Mouse (Mus musculus) adrenal gland, postnatal 10 days (tissue): ENCODE results near the gene Pitpnm2. TPM values are rescaled to one million over a fixed set of nuclear protein-coding genes. Genes with fewer than 3 reads are reported as not detected.

Experiments used
- DNase-seq: peaks from one replicate; pipeline ENCODE4 v3.0.0; 2021; ENCODE audit warnings: mixed read lengths
- total RNA-seq, 2 experiments: library from RNA; stranded (reverse); gene quantifications; 2 replicates each; pipeline ENCODE4 v1.2.3; 2021

The Pitpnm2 gene
- total RNA-seq, 2 experiments from 2014 or later: 40.4 to 53.6 TPM

DNA sequence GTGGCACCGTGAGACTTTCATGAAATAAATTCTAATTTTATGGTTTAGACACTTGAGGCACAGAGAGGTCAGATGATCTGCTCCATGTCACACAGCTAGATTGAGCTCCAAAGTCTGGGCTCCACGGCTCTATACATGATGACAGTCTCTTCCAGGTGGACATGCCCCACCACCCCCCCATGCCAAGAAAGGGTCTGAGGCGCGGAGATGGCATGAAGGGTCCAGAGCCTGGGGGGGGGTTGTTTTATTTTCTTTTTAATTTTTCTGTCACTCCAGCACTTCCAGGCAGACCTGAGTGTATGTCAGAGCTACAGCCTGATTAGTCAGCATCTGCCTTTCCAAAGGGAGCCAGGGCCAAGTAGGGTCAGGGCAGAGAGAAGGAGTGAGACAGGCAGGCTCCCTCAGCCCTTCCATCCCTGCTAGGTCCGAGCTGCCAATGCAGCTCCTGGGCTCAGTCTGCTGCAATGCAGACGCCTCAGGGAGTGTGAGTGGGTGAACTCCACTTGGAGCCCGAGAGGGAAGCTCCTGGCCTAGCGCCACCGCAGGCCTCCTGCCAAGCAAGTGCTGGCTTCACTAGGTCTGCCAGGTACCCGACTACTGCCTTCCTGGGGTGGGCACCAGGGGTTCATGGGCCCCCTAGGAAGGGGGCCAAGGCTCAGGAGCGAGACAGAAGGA lies 156.3 kb downstream of the Pitpnm2 start:
- peak; percentile 86 for DNase-seq

DNA sequence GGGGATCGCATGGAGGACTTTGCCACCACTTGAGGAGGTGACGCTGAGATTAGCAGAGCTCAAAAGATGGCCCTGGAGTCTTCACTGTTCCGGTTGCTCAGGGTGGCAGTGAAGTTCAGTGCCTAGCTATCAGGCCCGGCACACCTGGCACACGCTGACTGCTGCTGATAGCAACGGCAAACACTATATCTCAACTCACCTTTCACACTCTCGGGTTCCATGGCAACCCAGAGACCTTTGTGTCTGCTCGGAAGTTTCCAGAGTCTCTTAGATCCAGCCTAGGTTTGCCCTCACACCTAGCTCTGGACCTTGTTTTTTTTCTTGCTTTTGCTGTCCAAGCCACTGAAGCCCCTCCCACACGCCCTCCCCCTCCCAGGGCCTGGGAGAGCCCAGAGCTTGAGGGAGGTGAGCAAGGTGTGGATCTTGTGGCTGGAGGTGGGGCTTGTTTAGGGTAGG lies 157.6 kb downstream of the Pitpnm2 start:
- DNase-seq: no peak

DNA sequence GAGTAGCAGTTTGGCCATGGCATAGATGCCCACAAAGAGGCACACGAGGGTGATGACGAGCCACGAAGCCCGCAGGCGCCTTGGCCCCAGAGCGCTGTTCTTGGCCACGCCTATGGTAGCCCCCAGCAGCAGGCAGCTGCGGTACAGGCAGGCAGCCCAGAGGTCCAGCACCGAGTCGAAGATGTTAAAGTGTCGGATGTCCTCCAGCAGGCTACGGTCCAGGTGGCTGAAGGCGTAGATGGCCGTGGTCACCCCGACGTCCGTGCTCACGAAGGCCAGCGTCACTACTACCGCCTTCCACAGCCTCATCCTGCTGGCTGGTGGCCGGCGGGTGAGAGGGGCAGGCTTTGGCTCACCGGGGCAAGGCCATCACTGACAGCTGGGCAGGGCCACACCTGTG lies 159.7 kb downstream of the Pitpnm2 start:
- DNase-seq: no peak

DNA sequence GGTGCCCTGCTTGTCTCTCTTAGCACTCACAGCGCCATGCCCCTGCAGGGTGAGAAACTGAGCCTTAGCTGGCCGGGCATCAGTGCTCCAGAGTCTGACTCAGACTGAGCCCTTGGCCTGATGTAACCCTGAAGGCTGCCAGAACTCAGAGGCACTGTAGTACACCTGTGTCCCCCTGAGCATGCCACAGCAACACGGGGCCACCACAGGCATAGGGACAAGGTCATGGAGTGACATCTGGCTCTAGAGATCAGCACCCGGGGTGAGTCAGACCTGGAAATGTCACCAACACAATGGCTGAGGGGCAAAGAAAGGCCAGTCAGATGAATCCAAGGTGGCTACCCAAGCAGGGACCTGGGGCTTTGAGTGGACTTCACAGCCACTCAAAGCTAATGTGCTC lies 162.7 kb downstream of the Pitpnm2 start:
- DNase-seq: peak; percentile 39

DNA sequence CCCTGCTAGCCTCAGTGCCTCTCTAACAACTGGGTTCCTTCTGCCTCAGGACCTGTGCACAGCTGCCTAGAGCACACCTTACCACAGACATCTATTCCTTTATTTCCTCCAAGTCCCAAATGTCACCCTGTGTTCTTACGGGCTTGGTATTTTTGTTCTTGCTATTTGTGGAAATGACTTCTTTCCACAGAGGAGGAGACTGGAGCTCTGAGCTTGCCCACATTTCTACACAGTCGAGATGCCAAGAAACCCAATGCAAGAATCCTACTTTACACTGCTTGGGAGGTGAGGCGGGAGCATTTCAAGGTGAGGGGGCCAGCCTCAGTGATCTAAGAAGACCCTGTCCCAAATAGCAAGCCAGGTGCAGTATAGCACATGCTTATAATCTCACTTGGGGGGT lies 164.0 kb downstream of the Pitpnm2 start:
- DNase-seq: no peak

DNA sequence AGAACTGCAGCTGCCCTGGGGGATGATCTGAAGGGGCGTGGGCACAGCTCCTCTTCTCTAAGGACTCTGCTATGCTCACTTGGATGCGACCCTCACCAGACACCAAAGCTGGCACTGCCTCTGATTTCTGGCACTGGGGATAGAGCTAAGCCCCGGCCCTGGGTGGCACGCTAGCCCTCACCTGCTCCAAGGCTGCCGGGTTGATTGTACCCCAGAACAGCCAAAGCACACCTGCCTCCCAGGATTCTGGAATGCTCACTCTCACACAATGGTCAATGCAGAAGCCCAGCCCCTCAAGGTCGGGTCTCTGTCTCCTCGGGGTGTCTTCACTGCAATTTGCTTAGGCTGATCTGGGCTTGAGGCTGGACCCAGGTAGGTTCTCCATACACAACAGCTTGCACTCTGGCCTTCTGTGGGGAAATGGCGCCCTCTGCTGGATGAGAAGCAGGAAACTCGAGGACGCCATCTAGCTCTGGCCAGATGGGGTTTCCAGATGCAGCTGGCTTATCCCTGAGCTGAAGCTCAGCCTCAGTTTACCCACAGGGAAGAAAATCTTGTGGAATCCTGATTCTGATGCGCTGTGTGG lies 164.9 kb downstream of the Pitpnm2 start:
- DNase-seq: peak; percentile 91

DNA sequence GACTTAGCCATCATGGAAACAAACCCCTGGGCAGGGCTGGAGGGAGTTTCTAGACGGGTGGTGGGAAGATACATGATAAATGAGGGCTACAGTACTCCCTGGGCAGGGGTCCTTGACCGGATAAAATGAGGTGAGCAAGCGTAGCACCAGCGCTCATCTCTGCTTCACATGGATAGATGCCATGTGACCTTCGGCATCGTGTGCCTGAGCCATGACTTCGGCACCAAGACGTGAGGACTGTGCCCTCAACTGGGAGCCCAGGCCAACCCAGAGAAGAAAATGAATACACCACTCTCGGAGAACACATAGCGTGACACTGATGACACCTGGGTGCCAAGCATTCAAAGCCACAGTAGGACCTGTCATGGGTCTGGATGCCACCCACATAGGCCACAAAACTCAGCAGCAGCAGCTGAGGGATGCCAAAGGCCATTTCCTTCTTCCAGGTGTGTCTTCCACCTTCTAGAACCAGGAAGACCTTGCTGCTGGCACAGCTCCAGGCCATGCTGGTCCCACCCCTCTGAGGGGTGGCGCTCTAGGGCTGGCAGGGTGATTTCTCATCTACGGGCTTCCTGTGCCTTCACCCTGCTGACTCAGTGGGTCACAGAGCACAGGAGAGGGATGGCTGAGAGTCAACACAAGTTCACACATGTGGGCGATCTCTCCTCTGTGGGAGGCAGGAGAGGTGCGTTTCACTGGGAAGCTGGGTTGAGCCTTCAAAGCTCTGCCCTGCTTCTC lies 165.5 kb downstream of the Pitpnm2 start:
- no peak for DNase-seq

DNA sequence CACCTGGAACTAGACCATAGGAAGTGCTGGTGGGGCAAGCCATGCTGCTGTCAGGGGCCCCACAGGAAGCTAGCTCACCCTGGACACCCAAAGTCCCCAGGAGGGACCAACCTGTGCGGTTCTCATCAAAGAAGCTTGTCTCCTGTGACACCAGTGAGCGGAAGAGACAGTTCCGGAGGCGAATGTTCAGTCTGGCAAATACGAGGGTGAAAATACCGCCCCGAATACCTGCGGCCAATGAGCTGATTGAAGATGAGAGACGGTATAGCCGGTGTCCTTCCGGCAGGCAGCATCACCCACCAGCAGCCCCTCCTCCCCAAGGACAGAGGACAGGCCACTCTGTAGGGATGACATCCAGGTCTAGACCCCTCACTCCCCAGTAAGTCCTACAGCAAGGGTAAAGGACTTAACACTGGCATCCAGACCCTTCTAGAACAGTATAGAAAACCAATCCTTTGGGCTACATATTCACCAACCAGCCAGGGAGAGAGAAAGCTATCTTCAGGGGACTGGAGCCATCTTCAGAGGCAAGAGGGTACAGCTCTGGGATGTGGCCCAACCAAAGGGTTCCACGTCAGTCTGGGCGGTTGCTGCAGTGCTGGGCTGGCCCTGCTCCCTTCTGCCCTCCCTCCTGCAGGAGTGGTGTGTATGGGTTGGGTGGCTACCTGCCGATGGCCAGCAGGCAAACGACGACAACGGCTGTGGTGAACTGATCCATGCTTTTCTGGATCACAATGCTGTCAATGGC lies 166.4 kb downstream of the Pitpnm2 start:
- no peak for DNase-seq

DNA sequence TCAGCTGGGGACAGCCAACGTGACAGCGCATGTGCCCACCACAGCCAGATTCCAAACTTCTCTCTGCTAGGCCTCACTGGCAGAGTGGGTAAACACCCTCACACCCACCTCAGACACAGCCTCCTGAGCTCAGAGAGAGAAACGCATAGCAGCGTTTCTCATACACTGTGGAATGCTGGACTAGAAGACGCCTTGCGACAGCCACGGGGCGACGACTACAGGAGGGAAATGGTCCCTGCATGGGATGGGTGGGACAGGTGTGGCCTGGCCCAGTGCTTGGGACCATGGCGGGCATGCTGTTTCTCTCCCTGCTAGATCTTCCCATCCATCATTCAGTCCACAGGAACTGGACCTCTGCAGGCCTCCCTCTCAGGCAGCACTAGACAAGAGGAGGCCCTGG lies 167.1 kb downstream of the Pitpnm2 start:
- no peak for DNase-seq

DNA sequence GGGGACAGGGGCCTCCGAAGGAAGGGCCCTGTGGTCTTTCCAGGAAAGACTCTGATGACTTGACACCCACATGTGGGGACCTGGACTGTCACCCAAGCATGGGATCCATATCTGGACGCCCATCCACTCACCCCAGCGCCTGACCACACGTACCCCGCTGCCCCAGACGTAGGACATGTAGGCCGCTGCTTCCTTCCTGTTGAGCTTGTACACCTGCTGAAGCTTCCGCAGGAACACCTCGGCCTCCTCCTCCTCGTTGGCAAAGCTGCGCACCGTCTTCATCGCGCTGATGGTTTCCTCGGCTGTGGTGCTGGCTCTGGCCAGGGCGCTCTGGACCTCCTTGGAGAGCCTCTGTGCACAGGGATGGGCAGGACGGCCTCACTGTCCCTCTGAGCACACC lies 169.7 kb downstream of the Pitpnm2 start:
- DNase-seq: no peak

DNA sequence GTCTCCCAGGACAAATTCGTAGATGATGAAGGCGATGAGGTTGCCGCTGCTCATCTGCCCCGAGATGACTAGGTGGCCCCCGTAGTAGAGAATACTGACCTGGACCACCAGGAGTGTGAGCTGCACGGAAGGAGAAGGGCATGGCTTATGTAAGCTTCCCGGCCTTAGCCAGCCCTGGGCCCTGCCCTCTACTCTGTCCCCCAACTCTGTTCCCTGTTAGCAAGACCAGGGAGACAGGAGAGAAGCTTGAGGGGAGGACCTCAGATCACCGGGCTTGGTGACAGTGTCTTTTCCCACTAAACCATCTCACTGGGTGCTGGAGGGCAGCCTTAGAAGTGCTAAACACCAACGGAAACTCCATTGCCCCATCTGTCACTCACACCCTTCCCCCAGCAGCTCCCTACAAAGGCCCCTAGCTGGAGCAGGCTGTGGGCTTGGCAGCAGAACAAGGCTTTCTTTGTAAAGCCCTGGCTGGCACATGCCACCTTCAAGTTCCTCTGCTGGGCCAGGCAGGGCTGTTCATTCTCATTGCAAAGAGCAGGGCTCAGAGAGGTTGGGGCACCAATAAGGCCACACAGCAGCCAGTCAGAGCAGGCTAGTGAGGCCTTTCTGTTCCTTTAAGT lies 170.7 kb downstream of the Pitpnm2 start:
- no peak for DNase-seq

DNA sequence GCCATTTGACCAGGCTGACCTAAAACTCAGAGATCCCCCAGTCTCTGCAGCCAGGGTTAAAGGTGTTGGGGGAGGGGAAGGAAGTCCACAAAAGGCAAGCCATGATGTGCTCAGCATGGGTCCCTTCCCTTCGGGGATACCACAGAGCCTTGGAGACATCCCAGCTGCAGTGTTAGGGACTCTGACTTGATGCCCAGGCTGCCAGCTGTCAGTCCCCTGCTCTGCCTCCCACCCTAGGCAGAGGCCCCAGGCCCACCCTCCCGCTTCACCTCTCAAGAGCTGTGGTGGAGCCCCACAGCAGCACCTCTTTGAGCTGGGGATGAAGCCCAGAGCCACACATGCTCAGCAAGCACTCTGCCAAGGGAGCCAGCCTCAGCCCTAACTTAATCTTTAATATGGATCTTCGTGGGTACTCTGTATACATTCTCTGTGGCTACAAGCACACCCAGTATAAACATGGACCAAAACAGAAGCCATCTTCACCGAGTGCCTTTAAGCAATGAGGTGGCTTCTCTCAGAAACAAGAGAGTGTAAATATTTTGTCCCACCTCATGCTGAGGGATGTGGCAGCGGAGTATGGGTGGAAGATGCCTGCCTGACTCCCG lies 171.6 kb downstream of the Pitpnm2 start:
- DNase-seq: no peak

DNA sequence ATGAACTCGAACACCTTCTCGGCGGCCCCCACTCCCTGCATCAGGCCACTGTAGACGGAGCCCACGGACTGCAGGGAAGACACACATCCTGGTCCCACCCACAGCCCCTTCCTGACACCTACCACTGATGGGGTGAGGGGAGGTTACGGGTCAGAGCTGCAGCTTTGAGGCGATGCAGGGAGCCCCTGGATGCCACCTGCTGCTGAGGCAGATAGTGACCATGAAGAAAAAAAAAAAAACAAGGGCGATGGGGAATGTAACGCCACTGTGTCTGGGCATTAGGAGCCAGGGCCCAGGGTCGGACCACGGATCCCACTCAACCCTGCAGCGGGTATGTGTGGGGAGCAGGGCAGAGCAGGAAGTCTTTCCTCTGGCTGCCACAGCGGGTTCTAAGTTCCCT lies 172.3 kb downstream of the Pitpnm2 start:
- DNase-seq: no peak

DNA sequence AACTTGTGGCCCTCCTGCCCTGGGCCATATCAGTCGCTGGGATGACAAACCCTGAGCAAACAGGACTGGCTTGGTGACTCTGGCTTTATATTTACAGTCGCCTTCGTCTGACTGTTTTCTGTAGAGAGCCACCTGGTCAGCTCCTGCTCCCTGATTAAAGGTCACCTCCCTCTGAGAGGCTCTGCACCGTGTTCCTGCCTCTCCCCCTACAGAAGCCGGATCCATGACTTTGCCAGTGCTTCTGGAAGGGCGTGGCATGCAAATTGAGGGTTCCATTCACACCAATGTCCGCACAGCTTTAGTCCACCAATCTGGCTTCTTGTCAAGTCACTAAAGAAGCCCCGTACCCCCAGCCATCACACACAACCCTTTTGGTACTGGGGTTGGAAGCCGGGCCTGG lies 173.0 kb downstream of the Pitpnm2 start:
- DNase-seq: no peak

DNA sequence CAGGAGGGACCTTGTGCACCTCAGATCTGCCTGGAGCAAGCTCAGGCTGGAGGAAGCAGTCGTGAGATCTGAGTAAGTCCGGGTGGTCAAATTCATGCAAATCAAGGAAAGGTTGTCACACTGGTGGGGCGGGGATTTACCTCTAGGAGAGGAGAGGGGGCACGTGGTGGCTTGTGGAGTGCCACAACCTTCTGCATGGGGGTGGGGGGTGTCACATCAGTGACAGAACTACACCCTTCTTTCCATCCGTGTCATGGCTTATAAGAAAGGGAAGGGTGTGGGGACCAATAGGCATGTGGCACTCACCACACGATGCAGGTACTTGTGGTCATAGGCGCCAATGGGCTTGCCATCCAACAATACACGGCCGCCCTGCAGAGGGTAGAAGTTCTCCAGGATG lies 173.8 kb downstream of the Pitpnm2 start:
- no peak for DNase-seq

DNA sequence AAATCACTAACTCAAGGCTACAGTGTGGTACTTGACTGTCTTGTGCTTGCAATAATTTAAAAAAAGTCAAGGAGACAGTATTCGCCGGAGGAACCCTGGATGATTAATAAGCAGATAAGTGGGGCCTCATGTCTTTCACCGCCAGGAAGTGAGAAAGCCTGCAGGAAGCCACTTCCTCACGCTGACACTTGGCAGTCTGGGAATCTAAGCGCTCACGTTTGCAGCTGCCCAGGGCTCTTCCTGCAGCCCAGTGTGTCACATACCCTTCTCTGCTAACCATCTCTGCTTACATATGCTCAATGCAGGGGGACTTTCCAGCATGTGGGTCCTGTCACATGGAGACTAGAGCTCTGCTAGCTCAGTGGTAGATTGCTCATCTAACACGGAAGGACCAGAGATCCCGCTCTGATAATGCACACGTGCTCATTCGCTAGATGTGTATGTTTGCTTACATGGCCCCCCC lies 174.7 kb downstream of the Pitpnm2 start:
- peak; percentile 49 for DNase-seq

DNA sequence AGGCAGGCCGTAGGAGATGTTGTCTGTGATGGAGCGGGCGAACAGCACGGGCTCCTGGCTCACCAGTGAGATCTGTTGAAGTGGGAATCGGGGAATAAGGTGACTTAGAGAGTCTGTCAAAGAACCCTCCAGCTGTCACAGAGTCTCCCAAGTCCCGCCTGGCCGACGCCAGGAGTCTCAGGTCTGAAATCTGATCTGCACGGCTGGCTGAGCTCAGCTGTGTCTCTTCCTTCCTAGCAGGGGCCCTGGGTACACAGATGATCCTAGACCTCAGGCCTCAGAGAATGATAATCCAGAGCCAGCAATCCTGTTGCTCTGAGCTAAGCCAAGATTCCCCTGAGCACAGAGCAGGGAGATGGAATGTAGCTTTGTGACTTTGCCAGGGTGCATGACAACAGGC lies 175.9 kb downstream of the Pitpnm2 start:
- no peak for DNase-seq

DNA sequence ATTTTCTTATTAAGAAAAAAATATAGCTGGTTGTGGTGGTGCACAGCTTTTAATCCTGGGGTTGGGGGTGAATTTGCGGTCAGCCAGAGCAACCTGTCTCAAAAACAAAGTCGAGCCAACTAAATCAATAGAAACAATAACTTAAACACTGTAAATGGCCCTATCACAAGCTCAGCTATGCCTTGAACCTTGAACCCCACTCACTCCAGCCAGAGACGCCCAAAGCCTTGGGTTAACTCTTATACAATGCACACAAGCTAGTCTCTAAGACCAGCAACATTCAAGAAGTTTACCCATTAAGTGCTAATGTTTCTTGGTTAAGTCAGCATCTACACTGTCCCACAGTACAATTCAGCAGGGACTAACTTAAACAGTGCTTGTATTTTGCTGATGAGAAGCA lies 179.9 kb downstream of the Pitpnm2 start:
- DNase-seq: no peak
